ENCODE assay signal across 22 mouse cellular contexts in genomic region chr10:9640678-9641077, GRCm38 (mm10). TPM values are rescaled to one million over a fixed set of nuclear protein-coding genes. Genes with fewer than 3 reads are reported as not detected.
DNase-seq lines count a peak whose midpoint lies in the region; ATAC-seq and TF ChIP-seq lines count a peak whose summit lies in the region.
"Had no signal": no experiment of that assay in that cellular context is flagged by ENCODE, and none has a peak within 500 bp of the region (broad histone marks: within the 10 kb centered on the region; RNA-seq: fewer than 3 reads in every experiment).

No protein-coding gene starts in this region.

- WGBS in heart, embryonic 16.5 days = 37% methylated on average over 2 of the region's 2 CpGs
- WGBS in lung, embryonic 14.5 days = 29% methylated on average over 2 of the region's 2 CpGs

- H3K4me1 ChIP-seq in heart, embryonic 16.5 days (ENCODE audit: control insufficient read depth, insufficient read depth, low read length) = peaks cover 20% of the 10 kb centered on the region; the same call in 1 of the 2 replicates
- H3K4me1 ChIP-seq in lung, embryonic 14.5 days (ENCODE audit: insufficient read depth) = peaks cover 4% of the 10 kb centered on the region; the same call in 1 of the 2 replicates
- H3K4me1 ChIP-seq: embryonic facial prominence, embryonic 15.5 days had no signal

- no peak overlapping the region for H3K4me2 ChIP-seq in heart, embryonic 16.5 days (ENCODE audit: low read depth, low read length)
- H3K4me2 ChIP-seq in lung, embryonic 14.5 days = no peak overlapping the region
- H3K4me2 ChIP-seq: embryonic facial prominence, embryonic 15.5 days; forebrain, embryonic 15.5 days; heart, embryonic 13.5 days; hindbrain, embryonic 13.5 days had no signal

- H3K27me3 ChIP-seq in heart, embryonic 16.5 days (ENCODE audit: control insufficient read depth, insufficient read depth, low read length) = no peaks in the 10 kb centered on the region
- H3K27me3 ChIP-seq in lung, embryonic 14.5 days (ENCODE audit: insufficient read depth, low read length) = no peaks in the 10 kb centered on the region
- H3K27me3 ChIP-seq: CH12.LX; embryonic facial prominence, embryonic 15.5 days; heart, embryonic 13.5 days; hindbrain, embryonic 13.5 days had no signal

- H3K9me3 ChIP-seq in heart, embryonic 16.5 days (replicated peaks; ENCODE audit: control insufficient read depth, low read length) = no peaks in the 10 kb centered on the region
- H3K9me3 ChIP-seq in lung, embryonic 14.5 days (ENCODE audit: low read depth, low read length) = no peaks in the 10 kb centered on the region
- H3K9me3 ChIP-seq: embryonic facial prominence, embryonic 15.5 days; forebrain, embryonic 15.5 days; heart, embryonic 13.5 days; hindbrain, embryonic 13.5 days had no signal

- DNase-seq in heart, adult 18-20 months = no peak
- DNase-seq in lung, embryonic 14.5 days = peak; percentile 19
- DNase-seq in lung, postnatal 25 days (ENCODE audit: low spot score) = no peak
- peak; percentile 40 for DNase-seq in MN1 (ENCODE audit: low spot score)
- DNase-seq in right cerebral cortex, postnatal 25 days = no peak
- DNase-seq in ovary, adult 18-20 months (ENCODE audit: low spot score) = no peak
- DNase-seq: adrenal gland, adult 8-10 months; adrenal gland, postnatal 36 days; cerebellum, adult 11 months; cerebellum, adult 8-10 months; cerebellum, postnatal 14 days; embryo, embryonic 11 days; gastrocnemius, postnatal 36 days; heart, adult 2 months; heart, postnatal 14 days had no signal

- no peak overlapping the region for H3K4me3 ChIP-seq in heart, embryonic 16.5 days (ENCODE audit: low read length)
- H3K4me3 ChIP-seq in lung, embryonic 14.5 days (ENCODE audit: low read depth, low read length) = no peak overlapping the region
- H3K4me3 ChIP-seq: embryonic facial prominence, embryonic 15.5 days; forebrain, embryonic 15.5 days; heart, adult 2 months; heart, embryonic 13.5 days; hindbrain, embryonic 13.5 days had no signal

- no peak for ATAC-seq in heart, embryonic 16.5 days (replicated peaks; ENCODE audit: extremely low read depth, insufficient read depth, low FRiP score)
- no peak; the same call in 1 of the 2 replicates for ATAC-seq in lung, embryonic 14.5 days (ENCODE audit: insufficient read depth)
- ATAC-seq: forebrain, embryonic 15.5 days; hindbrain, postnatal 0 days had no signal

- no peak overlapping the region for H3K9ac ChIP-seq in heart, embryonic 16.5 days (ENCODE audit: low read length)
- H3K9ac ChIP-seq in lung, embryonic 14.5 days = no peak overlapping the region
- H3K9ac ChIP-seq: embryonic facial prominence, embryonic 15.5 days; forebrain, embryonic 15.5 days; heart, embryonic 13.5 days; hindbrain, embryonic 13.5 days had no signal

- no peaks in the 10 kb centered on the region for H3K36me3 ChIP-seq in heart, embryonic 16.5 days (ENCODE audit: control insufficient read depth, insufficient read depth)
- H3K36me3 ChIP-seq in lung, embryonic 14.5 days (ENCODE audit: insufficient read depth) = no peaks in the 10 kb centered on the region
- H3K36me3 ChIP-seq: embryonic facial prominence, embryonic 15.5 days; forebrain, embryonic 15.5 days; heart, embryonic 13.5 days; hindbrain, embryonic 13.5 days had no signal

- TF ChIP-seq CTCF in lung, embryonic 14.5 days (IDR thresholded peaks at IDR 0.05; ENCODE audit: low read depth) = no peak

- H3K27ac ChIP-seq in heart, embryonic 16.5 days (ENCODE audit: low read length) = peak overlapping the region; percentile 3; the same call in 1 of the 2 replicates
- H3K27ac ChIP-seq in lung, embryonic 14.5 days (ENCODE audit: low read depth) = no peak overlapping the region
- H3K27ac ChIP-seq: embryonic facial prominence, embryonic 15.5 days; forebrain, embryonic 15.5 days; heart, embryonic 13.5 days; hindbrain, embryonic 13.5 days; hindbrain, postnatal 0 days had no signal

RNA-seq across cellular contexts. Expression of gene Samd5, which starts 34.3 kb away (rescaled TPM):
- 2.3 and 4.3 TPM in 2 replicates for polyA plus RNA-seq in heart, embryonic 16.5 days (2015; fragmentation: Nextera tagmentation; extraction: Ambion mirVana)
- 1 to 10 TPM; 2.3 to 3.1 TPM for total RNA-seq in heart, adult 18-20 months (2021)
- 14.4 and 15.3 TPM in 2 replicates for polyA plus RNA-seq in lung, embryonic 14.5 days (2014; fragmentation: Nextera tagmentation; extraction: Ambion mirVana)
- total RNA-seq: CH12.LX had no signal

Comparison
In these comparisons a context has a peak if more than half of its experiments do, and no peak if none do; other contexts are left out.
1. DNase-seq: peak in lung, embryonic 14.5 days (single experiment) and MN1 (single experiment); none in heart, adult 18-20 months (0 of 2), lung, postnatal 25 days (single experiment), right cerebral cortex, postnatal 25 days (single experiment) and ovary, adult 18-20 months (single experiment).